Mouse (Mus musculus) adrenal gland, adult 8-10 months (tissue): ENCODE results near the gene Map3k19. TPM values are rescaled to one million over a fixed set of nuclear protein-coding genes. Genes with fewer than 3 reads are reported as not detected.

Experiments used
- DNase-seq: peaks from one replicate; pipeline ENCODE4 v3.0.0; 2022
- total RNA-seq, 4 experiments: library from RNA; stranded (reverse); gene quantifications; 2 replicates each; pipeline ENCODE4 v1.2.4; 2022

The Map3k19 gene
- total RNA-seq = under 1 TPM; 0.09 to 0.21 (median 0.17) TPM

GRCm38 (mm10) chr1:127854486-127855222, at the start of gene Map3k19:
Gene Map3k19 (minus strand): TSS chr1:127855031.
- no peak for DNase-seq

GRCm38 (mm10) chr1:127899401-127899800, 44.6 kb upstream of the Map3k19 start:
- DNase-seq = no peak

GRCm38 (mm10) chr1:127869276-127869675, 14.4 kb upstream of the Map3k19 start:
- DNase-seq = no peak

GRCm38 (mm10) chr1:127868300-127869261, 13.8 kb upstream of the Map3k19 start, which contains the start of gene Rab3gap1:
Gene Rab3gap1 (plus strand): TSS chr1:127868773.
- DNase-seq = peak; percentile 82

- no peak for DNase-seq
Measured at GRCm38 (mm10) chr1:127863806-127864205, 9.0 kb upstream of the Map3k19 start.

- no peak for DNase-seq
Measured at GRCm38 (mm10) chr1:127861900-127862299, 7.1 kb upstream of the Map3k19 start.

GRCm38 (mm10) chr1:127860492-127860891, 5.7 kb upstream of the Map3k19 start:
- no peak for DNase-seq

- DNase-seq = no peak
Measured at GRCm38 (mm10) chr1:127859799-127860400, 5.1 kb upstream of the Map3k19 start.

- DNase-seq = no peak
Measured at GRCm38 (mm10) chr1:127858945-127859648, 4.3 kb upstream of the Map3k19 start.

- DNase-seq = peak; percentile 7
Measured at GRCm38 (mm10) chr1:127850075-127850610, 4.7 kb downstream of the Map3k19 start.

- no peak for DNase-seq
Measured at GRCm38 (mm10) chr1:127845472-127845871, 9.4 kb downstream of the Map3k19 start.

- DNase-seq = no peak
Measured at GRCm38 (mm10) chr1:127838602-127839001, 16.2 kb downstream of the Map3k19 start.

GRCm38 (mm10) chr1:127836619-127837018, 18.2 kb downstream of the Map3k19 start:
- no peak for DNase-seq

GRCm38 (mm10) chr1:127834202-127834601, 20.6 kb downstream of the Map3k19 start:
- no peak for DNase-seq

GRCm38 (mm10) chr1:127833714-127834113, 21.1 kb downstream of the Map3k19 start:
- DNase-seq = no peak

GRCm38 (mm10) chr1:127830215-127830921, 24.5 kb downstream of the Map3k19 start:
- no peak for DNase-seq

GRCm38 (mm10) chr1:127827325-127827724, 27.5 kb downstream of the Map3k19 start:
- no peak for DNase-seq

- DNase-seq = no peak
Measured at GRCm38 (mm10) chr1:127816381-127816780, 38.5 kb downstream of the Map3k19 start.

- DNase-seq = no peak
Measured at GRCm38 (mm10) chr1:127812929-127813328, 41.9 kb downstream of the Map3k19 start.

- no peak for DNase-seq
Measured at GRCm38 (mm10) chr1:127808671-127809070, 46.2 kb downstream of the Map3k19 start.

- no peak for DNase-seq
Measured at GRCm38 (mm10) chr1:127802916-127803315, 51.9 kb downstream of the Map3k19 start.
